24 mouse cellular contexts compared by ENCODE assay signal in genomic region chr5:29636298-29636697, GRCm38 (mm10).
DNase-seq lines count a peak whose midpoint lies in the region; ATAC-seq and TF ChIP-seq lines count a peak whose summit lies in the region.
"Had no signal": no experiment of that assay in that cellular context is flagged by ENCODE, and none has a peak within 500 bp of the region (broad histone marks: within the 10 kb centered on the region; RNA-seq: fewer than 3 reads in every experiment).

No protein-coding gene starts in this region.

- no peaks in the 10 kb centered on the region for H3K27me3 ChIP-seq in C2C12 (ENCODE audit: control insufficient read depth, insufficient read depth, insufficient read length)
- no peaks in the 10 kb centered on the region for H3K27me3 ChIP-seq in liver, embryonic 11.5 days (replicated peaks; ENCODE audit: control insufficient read depth, insufficient read depth, low read length)
- H3K27me3 ChIP-seq: embryonic facial prominence, embryonic 12.5 days; heart, embryonic 12.5 days; hindbrain, embryonic 13.5 days; limb, embryonic 12.5 days; midbrain, embryonic 12.5 days; neural tube, embryonic 12.5 days had no signal

- H3K4me1 ChIP-seq in bone marrow, adult 2 months (ENCODE audit: control insufficient read depth, insufficient read depth, low read length): no peaks in the 10 kb centered on the region
- H3K4me1 ChIP-seq in liver, embryonic 11.5 days (replicated peaks; ENCODE audit: control insufficient read depth, insufficient read depth, low read length): peaks cover 4% of the 10 kb centered on the region; the same call in 1 of the 2 replicates
- H3K4me1 ChIP-seq: embryonic facial prominence, embryonic 12.5 days; hindbrain, embryonic 13.5 days; limb, embryonic 12.5 days; midbrain, embryonic 12.5 days; neural tube, embryonic 12.5 days had no signal

- peak overlapping the region; percentile 55; the same call in 1 of the 2 replicates for H3K27ac ChIP-seq in bone marrow, adult 2 months (ENCODE audit: control insufficient read depth, insufficient read depth, low read depth, low read length, poor library complexity)
- H3K27ac ChIP-seq in liver, embryonic 11.5 days (ENCODE audit: low read depth, low read length): peak overlapping the region; percentile 57; the same call in 1 of the 2 replicates
- no peak overlapping the region for H3K27ac ChIP-seq in layer of hippocampus, adult 2 months
- H3K27ac ChIP-seq: embryonic facial prominence, embryonic 12.5 days; hindbrain, embryonic 13.5 days; limb, embryonic 12.5 days; macrophage; midbrain, embryonic 12.5 days; neural tube, embryonic 12.5 days had no signal

- no peak overlapping the region for H3ac ChIP-seq in C2C12 (ENCODE audit: control insufficient read depth, insufficient read length, low read depth)

- H3K79me3 ChIP-seq in C2C12 (ENCODE audit: low read depth): no peaks in the 10 kb centered on the region

- DNase-seq in liver, embryonic 11.5 days (ENCODE audit: low spot score): no peak
- DNase-seq in left cerebral cortex, postnatal 36 days (ENCODE audit: low spot score in 2 of 2): no peak
- no peak for DNase-seq in layer of hippocampus, adult 2 months (ENCODE audit: low spot score in 2 of 2)
- DNase-seq in embryo, embryonic 10.5 days (ENCODE audit: low spot score): no peak
- DNase-seq: adrenal gland, postnatal 14 days; cerebellum, adult 9-10 months; gastrocnemius, postnatal 36 days; heart, postnatal 14 days; kidney, adult 8-10 months; kidney, postnatal 25 days; layer of hippocampus, adult 9-11 months; lung, embryonic 14.5 days had no signal

- H3K36me3 ChIP-seq in C2C12 (ENCODE audit: control insufficient read depth, insufficient read depth): peaks cover 65% of the 10 kb centered on the region
- H3K36me3 ChIP-seq in liver, embryonic 11.5 days (ENCODE audit: control insufficient read depth, insufficient read depth, low read length): peaks cover 12% of the 10 kb centered on the region

- H3K79me2 ChIP-seq in C2C12 (ENCODE audit: control insufficient read depth, insufficient read depth): no peaks in the 10 kb centered on the region

- peak; percentile 87 for ATAC-seq in liver, embryonic 11.5 days (replicated peaks; ENCODE audit: low FRiP score)
- peak; percentile 87 for ATAC-seq in megakaryocyte progenitor cell, adult 5-6 weeks (replicated peaks; ENCODE audit: poor library complexity)
- ATAC-seq: activated CD4-positive, CD25-positive, alpha-beta regulatory T cell, adult 4 months; forebrain, embryonic 16.5 days had no signal

- H3K9me3 ChIP-seq in liver, embryonic 11.5 days (ENCODE audit: control insufficient read depth, low read length): no peaks in the 10 kb centered on the region
- H3K9me3 ChIP-seq: embryonic facial prominence, embryonic 12.5 days; heart, embryonic 12.5 days; hindbrain, embryonic 13.5 days; limb, embryonic 12.5 days; midbrain, embryonic 12.5 days; neural tube, embryonic 12.5 days had no signal

- no peak overlapping the region for H3K4me3 ChIP-seq in C2C12 (ENCODE audit: insufficient read depth, poor library complexity, severe bottlenecking)
- no peak overlapping the region for H3K4me3 ChIP-seq in bone marrow, adult 2 months (replicated peaks; ENCODE audit: control insufficient read depth, low read depth, low read length)
- H3K4me3 ChIP-seq in liver, embryonic 11.5 days (ENCODE audit: low read depth, low read length): no peak overlapping the region
- H3K4me3 ChIP-seq in layer of hippocampus, adult 2 months: no peak overlapping the region
- H3K4me3 ChIP-seq: embryonic facial prominence, embryonic 12.5 days; heart, embryonic 12.5 days; hindbrain, embryonic 13.5 days; limb, embryonic 12.5 days; midbrain, embryonic 12.5 days; neural tube, embryonic 12.5 days had no signal

- H3K9ac ChIP-seq in liver, embryonic 11.5 days (ENCODE audit: low read depth, low read length): no peak overlapping the region
- H3K9ac ChIP-seq: embryonic facial prominence, embryonic 12.5 days; heart, embryonic 12.5 days; hindbrain, embryonic 13.5 days; limb, embryonic 12.5 days; lung, embryonic 14.5 days; midbrain, embryonic 12.5 days; neural tube, embryonic 12.5 days had no signal

- no peak for TF ChIP-seq CTCF in C2C12 (IDR thresholded peaks at IDR 0.05; ENCODE audit: control insufficient read depth, insufficient read depth, insufficient read length)
- no peak for TF ChIP-seq CTCF in bone marrow, adult 2 months (IDR thresholded peaks at IDR 0.05; ENCODE audit: control insufficient read depth, insufficient read depth, low read length)
- TF ChIP-seq CTCF in layer of hippocampus, adult 2 months (conservative IDR thresholded peaks at IDR 0.05): no peak

- H3K4me2 ChIP-seq in liver, embryonic 11.5 days: no peak overlapping the region
- H3K4me2 ChIP-seq: embryonic facial prominence, embryonic 12.5 days; heart, embryonic 12.5 days; hindbrain, embryonic 13.5 days; limb, embryonic 12.5 days; lung, embryonic 14.5 days; midbrain, embryonic 12.5 days; neural tube, embryonic 12.5 days had no signal

- no peak for TF ChIP-seq POLR2A in bone marrow, adult 2 months (IDR thresholded peaks at IDR 0.05; ENCODE audit: borderline replicate concordance, control insufficient read depth, low read depth, low read length)

- intact Hi-C loops in left cerebral cortex, postnatal 36 days (cut with DNase I): no loop called here

TF ChIP-seq in C2C12, 6 proteins besides CTCF, POLR2A, EP300 and RAD21:
- peak; percentile 80 for TF ChIP-seq MYOD1 (IDR thresholded peaks at IDR 0.05; ENCODE audit: control insufficient read depth, insufficient read length, low read depth)
- TF ChIP-seq MAX (IDR thresholded peaks at IDR 0.05): no peak
